Mouse (Mus musculus) NIH3T3 (cell line): ENCODE measurements around the gene Dph3.
A peak's percentile ranks its signal among the peaks of the same experiment; 100 is the strongest.
"Not testable (repeated sequence)": the region's sequence is repeated elsewhere in the genome, so short reads cannot be mapped to it uniquely, and the experiment has no call there.

ENCODE experiments used
- DNase-seq: peaks from one replicate; pipeline ENCODE4 v3.0.0-alpha.2; 2012; ENCODE audit warnings: low read depth

Gene Dph3

DNA sequence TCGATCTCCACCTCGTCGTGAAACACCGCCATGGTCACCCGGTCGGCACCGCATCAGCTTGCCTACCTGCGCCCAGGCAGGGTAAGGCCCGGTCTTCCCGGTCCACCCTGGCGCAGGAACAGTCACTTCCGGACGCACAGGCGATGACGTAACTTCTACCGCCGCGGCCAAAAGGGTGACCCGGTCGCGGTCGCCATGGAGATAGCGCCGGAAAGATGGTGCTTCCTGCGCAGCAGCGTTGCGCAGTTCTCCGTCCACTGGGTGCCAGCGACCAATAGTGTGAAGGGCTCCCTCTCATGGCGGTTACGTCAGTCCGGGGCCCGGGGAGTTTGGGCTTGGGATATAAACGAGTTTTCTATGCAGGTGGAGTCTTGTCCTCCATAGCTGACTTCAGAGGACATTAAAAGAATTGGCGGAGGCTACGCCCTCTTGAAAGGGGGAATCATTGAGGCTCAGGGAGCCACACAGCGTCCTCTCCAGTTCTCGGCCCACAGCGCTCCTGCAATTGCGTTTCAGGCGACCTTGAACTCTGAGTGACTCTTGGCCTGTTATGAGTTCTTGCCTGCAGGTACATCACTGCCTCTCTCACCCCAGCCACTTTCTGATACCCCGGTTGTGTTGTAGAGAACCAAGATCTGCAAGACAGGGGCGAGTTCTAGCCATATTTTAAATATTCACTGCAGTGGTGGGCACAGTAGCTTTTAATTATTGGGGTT, at the start of gene Dph3:
TSS of gene Dph3 (minus strand) at position 244 of the 716 bp plus-strand sequence.
- peak; percentile 98 for DNase-seq

GRCm38 (mm10) chr14:32134293-32134692, 48.8 kb upstream of the Dph3 start:
- DNase-seq = no peak

DNA sequence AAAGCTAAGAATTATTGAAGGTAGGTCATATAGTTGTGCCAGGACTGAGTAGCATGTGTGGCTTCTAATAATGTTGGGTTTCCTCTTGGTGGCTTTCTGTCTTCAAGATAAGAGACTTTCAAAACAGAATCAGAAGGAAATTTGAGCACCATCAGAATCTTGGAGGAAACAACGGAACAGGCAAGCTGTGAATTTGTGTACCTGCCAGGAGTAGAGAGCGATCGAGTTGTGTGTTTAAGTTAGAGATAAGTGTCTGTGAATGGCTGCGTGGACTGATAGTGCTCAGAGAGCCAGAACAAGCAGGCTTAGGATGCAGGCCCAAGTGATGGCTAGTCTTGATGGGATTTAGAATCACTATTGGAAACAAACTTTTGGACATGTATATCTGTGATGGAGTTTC, 46.3 kb upstream of the Dph3 start:
- DNase-seq = no peak

- no peak for DNase-seq
Observed at GRCm38 (mm10) chr14:32128409-32128808, 42.9 kb upstream of the Dph3 start.

- not testable (repeated sequence) for DNase-seq
Observed at GRCm38 (mm10) chr14:32125256-32125655, 39.7 kb upstream of the Dph3 start.

GRCm38 (mm10) chr14:32124261-32124660, 38.7 kb upstream of the Dph3 start:
- no peak for DNase-seq

DNA sequence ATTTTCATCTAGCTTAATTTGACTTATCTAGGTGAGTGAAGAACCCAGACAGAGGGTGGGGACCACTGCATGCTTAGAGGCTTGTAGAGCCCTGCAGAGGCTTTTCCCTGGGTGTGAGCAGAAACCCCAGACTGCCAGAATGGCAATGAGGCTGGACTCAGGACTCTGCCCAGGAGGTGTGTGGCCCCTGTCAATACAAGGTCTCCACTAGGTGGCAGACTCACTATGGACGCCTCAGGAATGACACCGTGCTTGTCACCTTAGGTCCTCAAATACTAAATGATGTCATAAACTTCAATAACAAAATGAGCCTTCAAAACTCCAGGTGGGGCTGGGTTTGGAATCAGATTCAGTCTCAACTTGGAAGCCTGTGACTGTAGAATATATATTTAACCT, 36.4 kb upstream of the Dph3 start:
- DNase-seq = no peak

- DNase-seq = peak; percentile 29
Observed at GRCm38 (mm10) chr14:32120940-32121919, 35.7 kb upstream of the Dph3 start.

DNA sequence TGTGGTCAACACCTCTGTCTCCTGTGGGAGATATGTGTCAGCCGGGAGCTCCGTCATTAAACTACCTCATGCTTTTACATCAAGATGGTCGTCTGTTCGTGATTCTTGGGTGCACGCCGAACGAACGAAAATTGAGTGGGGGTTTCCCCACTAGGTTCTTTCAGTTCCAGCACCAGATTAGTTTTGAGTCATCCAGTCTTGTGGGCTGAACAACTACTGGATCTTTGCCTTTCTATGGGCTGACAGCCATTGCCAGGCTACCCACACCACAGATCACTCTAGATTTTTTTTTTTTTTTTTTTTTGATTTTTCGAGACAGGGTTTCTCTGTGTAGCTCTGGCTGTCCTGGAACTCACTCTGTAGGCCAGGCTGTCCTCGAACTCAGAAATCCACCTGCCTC, 26.6 kb upstream of the Dph3 start:
- DNase-seq = not testable (repeated sequence)

DNA sequence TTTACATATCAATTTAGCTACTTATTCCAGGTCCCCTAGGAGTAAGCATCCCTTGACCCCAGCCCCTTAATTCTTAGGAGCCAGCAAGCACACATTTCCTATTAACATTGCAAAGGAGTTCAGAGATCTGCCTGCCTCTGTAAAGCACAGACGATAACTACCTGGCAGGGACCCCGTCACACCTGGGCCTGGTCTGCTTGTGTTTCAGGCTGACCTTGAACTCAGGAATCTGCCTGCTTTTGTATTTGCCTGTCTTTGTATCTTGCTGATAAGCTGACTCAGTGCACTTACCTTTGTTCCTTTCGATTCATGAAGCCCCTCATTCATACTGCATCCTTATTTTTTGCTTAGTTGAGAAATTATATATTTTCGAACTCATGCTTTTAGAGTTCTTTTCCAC, 21.4 kb upstream of the Dph3 start:
- DNase-seq = no peak

DNA sequence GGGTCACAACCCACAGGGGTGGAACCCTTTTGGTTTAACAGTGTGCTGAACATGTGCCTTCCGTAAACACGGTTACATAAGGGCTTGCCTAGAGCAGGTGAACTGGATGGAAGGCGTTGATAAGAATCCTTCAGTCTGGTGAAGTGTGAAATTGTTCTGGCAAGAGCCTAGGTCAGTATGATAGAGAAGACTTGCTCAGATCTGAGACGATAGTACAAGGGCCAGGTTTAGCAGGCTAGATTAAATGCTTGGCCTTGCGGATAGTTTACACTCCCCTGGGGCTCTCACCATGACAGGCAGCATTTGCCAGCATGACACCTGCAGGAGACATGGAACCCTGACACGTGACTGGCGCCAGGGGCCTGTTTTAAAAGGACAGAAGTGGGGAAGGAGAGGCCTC, 20.1 kb upstream of the Dph3 start:
- DNase-seq = no peak

DNA sequence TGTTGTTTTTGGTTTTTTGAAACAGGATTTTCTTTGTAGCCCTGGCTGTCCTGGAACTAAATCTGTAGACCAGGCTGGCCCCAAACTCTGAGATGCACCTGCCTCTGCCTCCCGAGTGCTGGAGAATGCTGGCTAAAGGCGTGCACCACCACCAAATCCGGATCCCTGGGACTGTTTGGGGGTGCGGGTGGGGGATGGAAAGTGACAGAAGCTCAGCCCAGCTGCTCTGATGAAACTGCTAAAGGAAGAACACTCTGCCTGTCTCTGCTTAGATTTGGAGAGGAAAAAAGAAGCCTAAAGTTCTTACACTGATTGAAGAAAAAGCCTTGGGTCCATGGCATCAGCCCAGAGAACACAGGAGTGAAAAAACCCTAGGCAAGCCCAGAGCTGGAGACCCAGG, 18.0 kb upstream of the Dph3 start:
- DNase-seq = no peak

DNA sequence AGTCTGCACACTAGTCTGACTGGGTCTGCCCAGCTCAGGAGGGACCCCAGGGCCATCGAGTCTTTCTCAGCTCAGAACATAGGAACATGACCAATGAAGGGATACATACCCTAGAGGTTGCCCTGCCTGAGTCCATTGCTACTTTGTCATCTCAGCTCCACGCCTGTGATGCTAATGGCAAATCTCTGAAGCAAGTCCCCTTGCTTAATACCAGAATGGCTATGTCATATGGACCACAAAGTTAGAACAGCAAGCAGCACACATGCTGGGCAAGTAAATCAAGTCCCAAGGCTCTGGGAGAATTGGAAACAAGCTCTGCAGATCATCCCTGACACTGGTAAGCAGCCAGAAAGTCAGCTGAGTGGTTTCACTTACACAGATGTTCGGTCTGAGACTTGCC, 13.4 kb upstream of the Dph3 start:
- DNase-seq = no peak

- no peak for DNase-seq
Observed at GRCm38 (mm10) chr14:32097691-32098090, 12.2 kb upstream of the Dph3 start.

- no peak for DNase-seq
Observed at GRCm38 (mm10) chr14:32096740-32097139, 11.2 kb upstream of the Dph3 start.

GRCm38 (mm10) chr14:32095646-32096045, 10.1 kb upstream of the Dph3 start:
- no peak for DNase-seq

GRCm38 (mm10) chr14:32093500-32094117, 8.1 kb upstream of the Dph3 start:
- no peak for DNase-seq

DNA sequence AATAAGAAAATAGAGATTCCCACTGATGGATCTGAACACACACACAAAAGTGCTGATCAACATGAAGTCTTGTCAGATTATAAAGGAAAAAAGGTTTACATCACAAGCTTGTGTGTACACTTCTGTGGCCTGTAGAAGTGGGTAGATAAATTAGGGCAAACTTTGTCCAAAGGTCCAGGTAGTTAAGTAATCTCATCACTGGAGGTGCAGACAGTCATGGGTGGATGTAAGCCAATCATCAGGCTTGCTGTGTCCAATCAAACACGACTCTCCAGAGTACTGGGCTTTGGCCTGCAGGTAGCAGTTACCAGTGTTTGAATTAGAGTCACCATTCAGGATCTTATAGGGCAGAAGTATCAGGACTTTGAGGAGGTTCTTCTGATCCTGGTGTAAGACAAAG, 7.5 kb upstream of the Dph3 start:
- no peak for DNase-seq

- no peak for DNase-seq
Observed at GRCm38 (mm10) chr14:32091704-32092103, 6.2 kb upstream of the Dph3 start.

DNA sequence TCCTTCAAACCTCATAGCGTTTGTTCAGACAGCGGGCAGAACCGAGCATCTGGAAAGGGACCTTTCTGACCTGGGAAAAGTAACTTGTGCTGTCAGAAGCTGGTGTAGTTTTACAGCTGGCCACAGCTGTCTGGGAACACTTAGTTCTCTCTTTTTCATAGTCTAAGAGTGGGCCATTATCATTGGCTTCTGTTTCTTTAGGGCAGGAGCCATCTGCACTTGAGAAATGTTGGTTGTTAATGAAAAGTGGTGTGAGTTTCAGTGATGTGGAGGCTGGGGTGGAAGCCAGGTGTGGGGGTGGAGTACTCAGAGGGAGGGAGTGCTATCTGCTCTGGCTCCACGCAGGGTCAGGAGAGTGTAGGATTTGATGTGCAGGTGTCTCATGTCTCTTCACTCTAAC, 5.6 kb upstream of the Dph3 start:
- no peak for DNase-seq

- DNase-seq = not testable (repeated sequence)
Observed at GRCm38 (mm10) chr14:32087584-32088248, 2.2 kb upstream of the Dph3 start.

DNA sequence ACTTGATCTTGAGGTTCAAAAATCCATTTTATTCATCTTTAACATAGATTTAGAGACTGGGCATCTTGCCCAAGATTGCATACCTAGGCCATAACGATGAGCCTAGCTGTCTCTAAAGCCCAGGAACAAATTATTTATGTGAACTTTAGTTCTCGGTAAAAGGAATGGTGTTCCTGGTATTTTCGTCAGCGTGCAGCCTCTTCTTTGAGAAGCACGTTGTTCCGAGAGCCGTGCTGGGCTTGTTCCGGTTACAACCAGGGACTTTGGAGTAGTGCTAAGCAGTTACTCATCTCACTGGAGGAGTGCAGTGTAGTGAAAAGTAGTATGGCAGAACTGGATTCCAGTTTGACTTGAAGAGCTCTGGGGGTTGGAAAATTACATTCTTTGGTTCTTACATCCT, 697 bp upstream of the Dph3 start:
- DNase-seq = peak; percentile 28
